Mouse (Mus musculus) cerebellum, postnatal 25 days (tissue): ENCODE results near the gene Dhh.

Experiments used
- DNase-seq, 2 experiments: peaks; one replicate each; pipeline ENCODE4 v3.0.0; 2021; ENCODE audit warnings: mixed read lengths in 2 of 2

Gene Dhh

GRCm38 (mm10) chr15:98914903-98915302 is 16.6 kb upstream of the Dhh start:
- DNase-seq, result no peak

GRCm38 (mm10) chr15:98904692-98905091 is 6.4 kb upstream of the Dhh start:
- DNase-seq, result peak in 1 of 2 experiments; percentile 67

GRCm38 (mm10) chr15:98902600-98902999 is 4.3 kb upstream of the Dhh start:
- DNase-seq, result no peak

GRCm38 (mm10) chr15:98901530-98901929 is 3.2 kb upstream of the Dhh start:
- DNase-seq, result no peak

- DNase-seq, result no peak
Observed at GRCm38 (mm10) chr15:98897495-98897894, 845 bp downstream of the Dhh start.

- DNase-seq, result peak in 1 of 2 experiments; percentile 37
Observed at GRCm38 (mm10) chr15:98895635-98896589, 2.4 kb downstream of the Dhh start.

- DNase-seq, result peak in 1 of 2 experiments; percentile 19
Observed at GRCm38 (mm10) chr15:98894746-98895634, 3.4 kb downstream of the Dhh start.

- peak; percentile 62 to 73 for DNase-seq
Observed at GRCm38 (mm10) chr15:98893940-98894745, 4.2 kb downstream of the Dhh start, which contains the start of gene Rhebl1. Rhebl1 (minus strand) TSS chr15:98894540.

GRCm38 (mm10) chr15:98893036-98893435 is 5.3 kb downstream of the Dhh start:
- DNase-seq, result no peak

- peak; percentile 66 to 78 for DNase-seq
Observed at GRCm38 (mm10) chr15:98891907-98892606, 6.3 kb downstream of the Dhh start.

- DNase-seq, result no peak
Observed at GRCm38 (mm10) chr15:98891198-98891742, 7.1 kb downstream of the Dhh start.

GRCm38 (mm10) chr15:98887526-98887925 is 10.8 kb downstream of the Dhh start:
- DNase-seq, result peak in 1 of 2 experiments; percentile 55

- peak in 1 of 2 experiments; percentile 48 for DNase-seq
Observed at GRCm38 (mm10) chr15:98886667-98887387, 11.5 kb downstream of the Dhh start.

GRCm38 (mm10) chr15:98884106-98884505 is 14.2 kb downstream of the Dhh start:
- no peak for DNase-seq

GRCm38 (mm10) chr15:98883661-98884060 is 14.7 kb downstream of the Dhh start:
- DNase-seq, result no peak

GRCm38 (mm10) chr15:98881656-98882008 is 16.7 kb downstream of the Dhh start:
- DNase-seq, result no peak

- peak; percentile 94 for DNase-seq
Observed at GRCm38 (mm10) chr15:98880978-98881655, 17.2 kb downstream of the Dhh start.

- peak; percentile 53 to 81 for DNase-seq
Observed at GRCm38 (mm10) chr15:98877331-98877730, 21.0 kb downstream of the Dhh start.

GRCm38 (mm10) chr15:98871916-98872888 is 26.1 kb downstream of the Dhh start:
- peak; percentile 95 to 97 for DNase-seq
